Mouse (Mus musculus): ENCODE results near the gene Nwd2.

DNA sequence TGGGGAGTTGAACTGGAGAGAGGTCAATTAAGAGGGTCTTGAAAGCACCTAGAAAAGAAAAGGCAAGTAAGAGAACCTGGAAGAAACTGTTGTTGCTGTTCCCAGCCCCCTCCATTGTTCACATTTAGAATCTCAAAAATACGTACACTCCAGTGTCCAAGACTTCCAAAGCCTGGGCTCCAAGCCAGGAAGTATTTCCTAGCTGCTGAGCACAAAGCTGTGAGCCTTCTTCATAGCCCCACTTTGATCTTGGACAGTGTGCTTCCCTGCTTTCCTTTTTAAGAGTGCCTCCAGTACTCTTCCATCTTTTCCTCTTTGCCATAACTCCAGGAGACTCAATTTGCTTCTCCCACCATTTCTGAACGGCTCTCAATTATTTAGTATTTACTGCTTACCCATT, 14.3 kb upstream of the Nwd2 start:
- TF ChIP-seq CTCF (IDR thresholded peaks at IDR 0.05; ENCODE audit: control insufficient read depth, insufficient read depth, low read length) (no peak), POLR2A (IDR thresholded peaks at IDR 0.05; ENCODE audit: borderline replicate concordance, control insufficient read depth, low read depth, low read length) (no peak)

All from bone marrow, adult 2 months (tissue).